Mouse (Mus musculus): ENCODE measurements around the gene Pam16.

Gene Pam16

DNA sequence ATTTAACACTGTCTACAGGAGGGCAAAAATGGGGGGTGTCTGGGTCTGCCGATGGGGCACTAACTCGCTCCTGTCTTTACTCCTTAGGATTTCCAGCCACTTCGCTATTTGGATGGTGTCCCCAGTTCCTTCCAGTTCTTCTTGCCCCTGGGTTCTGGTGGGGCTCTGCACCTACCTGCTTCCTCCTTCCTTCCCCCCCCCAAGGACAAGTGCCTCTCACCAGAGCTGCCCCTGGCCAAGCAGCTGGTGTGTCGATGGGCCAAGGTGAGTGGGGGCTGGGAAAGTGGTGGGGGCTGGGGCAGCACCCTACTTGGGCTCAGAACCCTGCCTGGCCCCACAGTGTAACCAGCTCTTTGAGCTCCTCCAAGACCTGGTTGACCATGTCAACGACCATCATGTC, 13.6 kb downstream of the Pam16 start:
- DNase-seq (ENCODE audit: low spot score in 2 of 2): no peak

DNA sequence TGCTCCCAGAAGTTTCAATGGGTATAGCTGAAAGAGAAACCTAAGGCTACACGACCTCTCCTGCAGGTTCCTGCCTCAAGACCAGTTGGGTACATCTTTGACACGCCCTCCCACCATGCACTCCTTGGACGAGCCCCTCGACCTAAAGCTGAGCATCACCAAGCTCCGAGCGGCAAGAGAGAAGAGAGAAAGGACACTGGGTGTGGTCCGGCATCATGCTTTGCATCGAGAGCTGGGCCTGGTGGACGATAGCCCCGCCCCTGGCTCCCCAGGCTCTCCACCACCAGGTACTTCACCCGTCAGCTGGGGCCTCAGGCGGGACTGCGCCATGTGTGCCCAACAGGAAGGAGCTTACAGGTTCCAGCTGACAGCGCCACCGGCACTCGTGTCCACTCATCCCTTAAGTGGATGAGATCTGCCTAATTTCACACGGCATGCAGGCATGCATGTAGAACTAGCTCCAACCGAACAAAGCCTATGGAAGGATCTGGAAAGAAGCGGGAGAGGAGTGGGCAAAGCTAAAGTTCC, 16.2 kb downstream of the Pam16 start:
- no peak for DNase-seq (ENCODE audit: low spot score in 2 of 2)

DNA sequence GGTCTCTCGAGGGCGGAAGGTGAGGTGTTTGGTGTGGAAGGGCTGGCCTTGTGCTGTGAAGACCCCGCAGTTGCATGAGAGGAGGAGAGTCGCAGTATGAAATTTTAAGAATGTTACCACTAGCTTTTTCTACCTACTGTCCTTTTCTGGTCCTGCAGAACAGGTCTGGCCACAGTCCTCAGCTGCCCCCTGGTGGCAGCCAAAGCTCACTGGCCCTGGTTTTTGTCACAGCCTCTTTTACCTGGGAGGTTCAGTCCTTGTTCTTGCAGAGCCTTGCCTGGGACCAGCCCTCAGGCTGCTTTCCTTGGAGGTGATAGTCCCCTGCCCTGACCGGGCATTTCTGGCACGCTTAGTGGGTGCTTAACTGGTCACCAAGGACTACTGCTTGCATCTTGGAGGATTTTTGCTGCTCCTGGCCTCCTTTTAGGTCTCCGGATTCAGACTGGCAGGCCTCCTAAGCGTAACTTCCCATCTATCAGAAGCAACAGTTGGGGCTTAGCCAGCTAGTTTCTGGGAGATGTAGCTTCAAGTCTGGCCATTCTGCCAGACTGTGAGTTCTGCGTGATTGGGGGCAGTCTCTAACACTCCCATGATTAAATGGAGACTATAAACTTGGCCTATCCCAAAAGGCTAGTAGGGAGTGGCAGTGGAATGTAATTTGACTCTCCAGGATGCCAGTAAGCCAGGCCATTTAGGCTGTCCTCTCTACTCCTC, 16.8 kb downstream of the Pam16 start:
- peak; percentile 71 to 76 for DNase-seq (ENCODE audit: low spot score in 2 of 2)

DNA sequence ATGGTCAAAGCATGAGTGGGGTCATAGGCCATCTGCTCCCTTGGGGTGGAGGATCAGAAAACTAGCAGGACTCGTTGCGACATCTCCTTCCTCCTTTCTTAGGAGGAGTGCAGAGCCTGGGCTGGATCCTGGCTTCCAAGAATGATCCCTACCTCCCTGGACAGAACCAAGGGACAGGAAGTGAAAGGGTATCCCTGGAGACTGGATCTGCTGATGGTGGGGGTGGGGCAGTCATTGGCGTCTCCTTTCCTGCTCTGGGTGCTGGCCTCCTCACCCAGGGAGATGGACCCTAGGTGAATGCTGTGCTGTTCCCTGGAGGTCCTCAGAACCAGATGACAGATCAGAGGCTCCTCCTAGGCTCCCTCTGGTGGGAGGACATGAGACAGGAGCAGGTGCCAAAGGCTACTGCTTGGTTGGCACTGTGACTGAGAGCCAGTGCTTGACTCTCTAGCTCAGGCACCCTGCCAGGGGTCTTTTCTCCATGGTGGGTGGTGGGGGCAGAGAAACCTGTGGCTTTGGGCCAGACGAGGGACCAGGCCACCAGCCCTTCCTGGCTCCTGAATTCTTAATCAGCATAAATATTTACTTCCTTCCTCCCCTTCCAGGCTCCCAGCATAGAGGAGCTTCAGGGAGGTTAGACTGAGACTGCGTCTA, 18.2 kb downstream of the Pam16 start:
- no peak for DNase-seq (ENCODE audit: low spot score in 2 of 2)

DNA sequence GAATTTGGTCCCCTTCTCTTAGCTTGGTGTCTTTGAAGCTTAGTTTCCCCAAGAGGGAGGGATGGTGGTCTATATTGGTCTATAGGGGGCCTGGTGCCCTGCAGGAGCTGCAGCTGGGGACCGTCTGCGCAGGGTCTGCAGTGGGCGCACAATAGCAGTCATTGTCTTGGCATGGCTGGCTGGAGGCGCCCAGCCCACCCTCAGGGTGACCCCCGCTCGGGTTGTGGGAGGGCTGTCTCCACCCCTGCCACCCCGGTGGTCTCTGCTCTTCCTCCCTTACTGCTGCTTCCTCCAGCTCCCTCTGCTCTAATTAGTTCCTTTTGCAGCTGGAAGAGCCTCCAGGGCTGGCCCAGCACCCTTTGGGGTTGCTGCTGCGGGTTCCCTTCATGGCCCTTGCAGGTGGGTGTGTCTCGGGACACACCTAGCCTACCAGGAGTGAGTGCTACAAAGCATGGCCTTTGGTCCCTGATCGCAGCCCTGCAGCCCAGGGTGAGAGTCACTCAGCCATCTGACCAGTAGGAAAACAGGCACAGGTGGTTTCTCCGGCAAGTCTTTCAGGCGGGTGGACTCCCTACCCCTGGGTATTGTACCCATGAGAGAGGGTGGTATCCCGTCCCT, 19.2 kb downstream of the Pam16 start:
- no peak for DNase-seq (ENCODE audit: low spot score in 2 of 2)

DNA sequence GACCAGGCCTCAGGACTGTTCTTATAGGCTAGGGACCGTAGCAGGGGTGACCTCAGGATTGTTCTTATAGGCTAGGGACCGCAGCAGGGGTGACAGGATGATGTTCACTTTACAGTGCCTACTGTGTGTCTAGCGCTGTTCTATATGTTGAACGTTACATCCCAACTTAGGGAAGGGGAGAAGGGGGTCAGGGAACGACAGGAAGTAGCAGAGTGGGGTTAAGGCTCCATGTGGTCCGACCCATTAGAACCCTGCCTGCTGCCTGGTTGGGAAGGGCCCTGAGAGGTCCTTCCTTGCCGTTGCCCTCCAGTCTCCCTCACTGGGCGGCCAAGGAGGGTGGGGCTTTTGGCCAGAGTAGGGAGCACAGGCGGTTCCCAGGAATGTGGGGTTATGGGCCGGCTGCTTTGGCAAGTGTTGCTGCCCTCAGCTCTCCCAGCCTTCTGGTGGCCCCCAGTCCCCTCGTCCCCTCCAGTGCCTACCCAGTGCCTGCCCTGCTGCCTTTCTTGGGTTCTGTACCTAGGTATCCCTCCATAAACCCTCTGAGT, 20.4 kb downstream of the Pam16 start:
- DNase-seq (ENCODE audit: low spot score in 2 of 2): no peak

DNA sequence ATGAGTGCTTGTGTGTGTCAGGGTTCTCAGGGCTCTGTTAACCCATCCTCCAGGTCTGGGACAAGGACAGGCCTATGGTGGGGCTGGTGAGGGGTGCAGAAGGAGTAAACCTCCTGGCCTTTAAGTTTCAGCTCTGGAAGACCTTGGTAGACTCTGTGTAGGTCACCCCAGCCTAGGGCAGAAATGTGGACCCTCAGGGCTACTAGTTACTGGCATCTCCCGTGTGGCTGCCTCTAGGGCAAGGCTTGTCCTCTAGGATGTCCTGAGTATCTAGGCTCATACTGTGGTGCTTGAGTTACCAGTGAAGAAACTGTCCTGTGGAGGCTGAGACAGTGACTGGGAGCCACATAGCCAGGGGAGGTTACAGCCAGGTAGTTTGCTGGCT, 21.3 kb downstream of the Pam16 start:
- DNase-seq (ENCODE audit: low spot score in 2 of 2): no peak

DNA sequence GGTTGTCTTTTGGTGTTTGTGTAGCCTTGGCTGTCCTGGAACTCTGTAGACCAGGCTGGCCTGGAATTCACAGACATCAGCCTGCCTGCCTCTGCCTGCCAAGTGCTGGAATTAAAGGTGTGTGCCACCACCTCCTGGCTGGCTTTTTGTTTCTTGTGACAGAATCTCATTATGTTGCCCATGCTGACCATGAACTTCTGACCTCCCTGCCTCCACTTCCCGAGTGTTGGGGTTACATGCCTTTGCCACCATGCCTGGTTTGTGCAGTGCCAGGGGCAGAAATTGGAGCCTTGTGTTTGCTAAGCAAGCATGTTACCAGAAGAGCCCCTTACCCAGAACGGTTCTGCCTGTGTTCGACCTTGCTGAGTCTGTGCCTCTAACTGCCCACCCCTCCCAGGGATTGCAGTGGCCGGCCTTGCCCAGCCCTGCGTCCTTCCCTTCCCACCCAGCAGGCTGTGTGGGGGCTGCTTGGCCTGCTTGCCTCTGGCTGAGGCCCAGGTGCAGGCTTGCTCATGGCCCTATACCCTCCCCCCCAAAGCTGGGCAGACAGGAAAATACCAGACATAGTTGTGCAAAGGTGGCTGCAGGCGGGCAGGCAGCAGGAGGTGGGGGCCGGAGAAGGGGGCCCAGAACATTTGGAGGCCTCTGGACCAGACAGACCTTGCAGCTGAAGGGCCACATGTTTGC, 21.9 kb downstream of the Pam16 start:
- DNase-seq (ENCODE audit: low spot score in 2 of 2): no peak

DNA sequence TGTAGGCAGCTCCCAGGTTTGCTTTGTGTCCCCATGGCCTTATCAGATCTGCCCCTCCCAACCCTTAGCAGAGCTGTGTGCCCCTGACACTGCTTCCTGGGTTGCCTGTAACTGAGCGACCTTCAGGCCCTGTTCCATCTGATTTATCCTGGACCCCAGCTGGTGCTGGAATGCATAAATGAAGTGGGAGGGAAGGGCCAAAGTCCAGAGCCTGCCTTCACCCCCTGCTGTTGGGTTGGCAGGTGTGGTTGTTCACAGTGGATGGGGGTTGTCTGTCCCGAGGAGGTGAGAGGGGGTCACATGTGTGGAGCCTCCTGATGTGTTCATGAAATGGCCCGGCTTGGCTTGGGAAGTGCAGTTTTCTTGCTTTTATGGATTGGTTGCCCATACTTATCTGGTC, 22.6 kb downstream of the Pam16 start:
- DNase-seq (ENCODE audit: low spot score in 2 of 2): no peak

DNA sequence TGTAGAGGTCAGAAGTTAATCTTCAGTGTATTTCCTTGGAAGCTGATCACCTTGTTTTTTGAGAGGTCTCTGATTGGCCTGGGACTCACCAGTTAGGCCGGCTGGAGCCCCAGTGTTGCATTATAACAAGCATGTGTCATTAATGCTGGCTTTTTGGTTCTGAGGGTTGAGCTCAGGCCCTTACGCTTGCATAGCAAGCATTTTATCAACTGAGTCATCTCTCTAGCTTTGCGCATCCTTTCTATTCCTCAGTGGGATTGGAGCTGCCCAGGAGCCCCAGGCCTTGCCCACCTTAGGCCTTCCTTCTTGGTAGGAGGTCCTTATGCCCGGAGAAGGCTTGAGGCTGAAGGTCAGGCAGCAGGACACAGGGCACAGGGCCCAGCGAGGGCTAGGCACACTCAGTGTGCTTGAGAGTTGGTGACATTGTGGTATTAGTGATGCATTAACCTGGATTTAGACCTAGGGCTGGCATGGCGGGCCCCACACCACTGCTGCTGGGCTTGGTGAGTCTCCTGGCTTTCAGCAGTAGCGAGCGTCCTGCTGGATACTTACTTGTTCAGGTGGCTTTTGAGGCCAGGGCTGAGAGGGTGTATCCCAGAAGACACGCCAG, 24.0 kb downstream of the Pam16 start:
- no peak for DNase-seq (ENCODE audit: low spot score in 2 of 2)

DNA sequence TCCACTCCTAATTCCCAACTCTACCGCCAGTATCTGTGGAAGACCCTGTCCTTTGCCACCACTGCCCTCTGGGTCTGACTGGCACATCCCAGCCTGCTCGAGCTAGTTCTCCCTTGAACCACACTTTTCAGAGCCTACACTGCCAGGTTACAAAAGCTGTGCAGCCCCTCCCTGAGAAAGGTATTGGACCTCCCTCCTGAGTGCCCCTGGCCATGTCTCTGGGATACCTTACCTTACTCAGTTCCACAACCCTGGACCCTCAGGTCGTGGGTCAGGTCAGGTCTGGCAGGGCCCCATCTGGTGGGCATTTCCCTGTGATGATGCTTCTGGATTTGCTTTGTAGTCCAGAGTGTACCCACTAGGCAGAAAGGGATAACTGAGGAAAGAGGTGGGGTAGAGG, 25.2 kb downstream of the Pam16 start:
- no peak for DNase-seq (ENCODE audit: low spot score in 2 of 2)

DNA sequence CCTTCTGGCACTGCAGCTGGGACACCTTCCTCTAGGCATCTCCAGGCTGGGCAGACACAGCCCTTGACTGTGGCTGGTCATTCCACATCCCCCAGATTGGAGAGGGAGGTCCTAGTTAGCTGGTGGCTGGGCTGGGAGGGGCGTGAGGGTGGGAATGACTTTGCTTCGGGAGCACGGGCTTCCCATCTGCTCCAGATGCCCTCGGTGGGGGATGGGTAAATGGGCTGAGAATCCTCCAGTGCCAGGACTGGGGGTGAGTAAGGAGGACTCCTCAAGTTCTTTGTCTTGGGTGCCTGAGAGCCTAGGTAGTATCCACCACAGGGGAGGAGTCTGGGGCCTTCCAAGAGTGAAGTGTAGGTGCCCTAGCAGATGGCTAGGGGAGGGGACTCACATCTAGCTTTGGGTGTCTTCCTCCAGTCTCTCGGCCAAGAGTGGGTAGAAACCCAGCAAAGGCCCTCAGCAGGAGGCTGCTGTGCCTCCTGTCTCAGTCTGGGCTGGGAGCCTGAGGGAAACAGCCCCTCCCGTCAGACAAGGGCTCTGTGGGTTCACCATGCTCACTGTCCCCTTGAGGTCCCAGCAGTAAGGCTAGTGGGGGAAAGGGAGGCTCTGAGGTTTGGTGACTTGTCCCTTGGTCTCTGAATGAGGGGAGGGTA, 25.8 kb downstream of the Pam16 start:
- no peak for DNase-seq (ENCODE audit: low spot score in 2 of 2)

DNA sequence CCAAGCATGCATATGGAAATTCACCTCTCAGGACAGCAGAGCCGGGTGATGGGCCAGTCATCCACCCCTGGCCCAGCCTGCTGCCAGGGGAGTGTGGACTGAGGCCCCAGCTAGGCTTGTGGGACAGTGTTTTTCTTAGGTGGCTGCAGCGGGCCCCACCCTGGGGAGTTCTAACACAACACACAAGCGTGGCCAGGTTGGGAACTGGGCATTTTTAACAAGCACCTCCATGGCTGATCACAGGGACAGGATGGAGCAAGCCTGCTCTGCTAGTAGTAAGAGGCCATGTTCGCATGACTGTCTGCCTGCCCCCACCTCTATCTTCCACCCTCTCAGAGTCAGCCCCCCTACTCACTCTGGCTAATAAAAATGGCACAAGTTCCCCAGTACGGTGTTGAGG, 26.7 kb downstream of the Pam16 start:
- DNase-seq (ENCODE audit: low spot score in 2 of 2): no peak

DNA sequence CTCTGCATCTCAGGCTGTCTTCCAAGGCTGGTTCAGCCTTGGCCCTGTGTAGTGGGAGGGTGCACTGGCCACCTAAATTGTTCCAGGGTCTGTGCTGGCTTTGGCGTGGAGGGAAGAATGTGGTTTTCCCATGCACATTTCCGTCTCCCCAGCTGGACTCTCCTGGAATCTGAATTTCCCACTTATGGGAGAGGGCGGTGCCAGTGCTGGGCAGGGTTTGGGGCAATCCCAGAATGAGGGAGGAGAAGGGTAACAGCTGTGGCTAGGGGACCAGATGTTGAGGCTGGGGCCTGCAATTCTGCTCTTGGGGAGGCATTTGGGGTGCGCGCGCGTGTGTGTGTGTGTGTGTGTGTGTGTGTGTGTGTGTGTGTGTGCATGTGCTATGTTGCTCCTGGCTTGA, 27.5 kb downstream of the Pam16 start:
- DNase-seq (ENCODE audit: low spot score in 2 of 2): no peak

DNA sequence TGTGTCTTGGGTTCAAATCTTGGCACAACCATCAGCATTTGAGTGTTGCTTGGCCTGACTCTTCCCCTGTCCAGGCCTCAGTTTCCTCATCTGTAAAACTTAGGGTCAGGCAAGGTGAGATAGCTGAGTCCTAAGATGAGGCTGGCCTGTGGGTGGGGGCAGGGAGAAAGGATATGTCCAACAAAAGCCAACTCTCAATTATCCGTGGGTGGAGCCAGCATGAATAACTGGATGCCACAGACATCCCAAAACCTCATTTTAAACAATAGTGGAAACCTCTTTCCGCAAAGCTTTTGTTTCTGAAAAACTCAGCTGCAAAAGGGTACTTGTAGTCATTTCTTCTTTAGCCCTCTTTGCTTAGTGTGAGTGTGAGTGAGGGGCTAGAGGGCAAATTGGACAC, 28.0 kb downstream of the Pam16 start:
- DNase-seq (ENCODE audit: low spot score in 2 of 2): no peak

DNA sequence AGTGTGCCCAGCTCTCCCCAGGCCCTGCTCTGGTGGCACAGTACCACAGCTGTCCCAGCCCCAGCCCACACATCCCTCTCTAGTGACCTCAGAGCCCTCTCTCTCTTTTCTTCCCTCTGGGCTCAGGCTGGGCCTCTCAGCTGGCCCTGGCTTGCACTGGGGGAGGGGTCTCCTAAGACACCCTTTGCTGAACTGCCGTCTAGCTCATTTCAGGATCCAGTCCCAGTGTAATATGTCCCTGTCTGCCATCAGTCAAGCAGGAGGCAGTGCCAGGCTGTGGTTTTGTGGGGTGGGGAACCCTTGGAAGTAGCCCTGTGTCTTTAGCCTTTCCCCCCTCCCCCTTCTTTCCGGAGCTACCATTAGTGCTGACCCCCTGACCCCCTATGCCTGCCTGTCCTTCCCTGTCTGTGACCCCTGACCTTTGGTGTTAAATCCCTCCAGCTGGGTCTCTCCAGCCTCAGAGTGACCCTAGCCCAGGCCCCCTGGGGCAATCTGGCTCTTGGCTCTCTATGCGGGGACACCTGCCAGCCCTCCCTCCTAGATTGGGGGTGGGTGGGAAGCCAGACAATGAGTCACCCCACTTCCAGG, 28.6 kb downstream of the Pam16 start:
- DNase-seq (ENCODE audit: low spot score in 2 of 2): no peak

DNA sequence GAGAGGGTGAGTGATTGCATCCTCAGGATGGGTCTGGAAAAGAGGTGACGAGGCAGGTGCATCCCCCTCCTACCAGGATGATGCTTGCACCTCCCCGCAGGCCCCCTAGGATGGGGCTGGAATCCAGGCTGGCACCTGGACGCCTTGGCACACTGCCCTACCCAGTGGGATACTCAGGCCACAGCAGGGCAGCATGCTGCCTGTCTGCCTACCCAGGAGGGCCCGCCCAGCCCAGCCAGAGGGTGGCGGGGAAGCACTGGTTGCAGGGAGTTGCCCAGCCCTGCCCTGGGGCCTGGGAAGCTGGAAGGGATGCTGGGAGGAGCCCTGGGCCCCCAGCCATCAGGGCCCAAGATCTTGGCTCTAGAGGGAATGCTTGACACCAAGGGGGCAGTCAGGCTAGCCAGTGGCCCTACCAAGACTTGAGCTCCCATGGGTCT, 29.2 kb downstream of the Pam16 start:
- DNase-seq (ENCODE audit: low spot score in 2 of 2): no peak

DNA sequence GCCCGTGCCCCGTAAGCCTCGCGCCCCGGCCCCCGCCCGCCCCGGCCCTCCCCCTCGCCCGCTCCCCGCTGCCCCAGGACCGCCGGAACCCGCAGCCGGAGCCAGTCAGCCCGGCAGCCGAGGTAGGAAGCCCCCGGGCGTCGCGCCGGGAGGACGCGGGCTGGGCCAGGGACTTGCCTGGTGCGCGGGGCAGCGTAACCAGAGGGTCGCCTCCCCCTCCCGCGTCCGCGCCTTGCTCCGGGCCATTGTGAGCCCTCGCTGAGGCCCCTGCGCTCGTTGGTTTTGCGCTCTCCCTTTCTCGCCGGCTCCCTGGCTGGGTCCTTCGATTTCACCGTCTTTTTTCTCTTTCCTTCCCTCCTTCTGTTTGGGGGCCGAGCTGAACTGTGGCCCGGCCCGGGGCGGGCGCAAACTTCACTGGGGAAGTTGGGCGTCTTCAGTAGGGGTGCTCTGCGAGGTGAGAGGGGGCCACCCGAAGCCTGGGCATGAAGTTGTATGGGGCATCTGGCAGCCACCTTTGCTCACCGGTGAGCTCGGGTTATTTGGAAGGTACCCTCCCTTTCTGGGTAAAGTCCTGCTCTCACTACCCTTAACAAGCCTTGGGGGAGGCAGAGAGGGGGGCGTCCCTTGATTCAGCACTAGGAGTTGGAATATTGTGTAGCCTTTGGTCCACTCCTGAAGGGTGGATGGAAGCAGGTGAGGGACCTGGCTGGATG, 29.8 kb downstream of the Pam16 start:
- no peak for DNase-seq (ENCODE audit: low spot score in 2 of 2)

DNA sequence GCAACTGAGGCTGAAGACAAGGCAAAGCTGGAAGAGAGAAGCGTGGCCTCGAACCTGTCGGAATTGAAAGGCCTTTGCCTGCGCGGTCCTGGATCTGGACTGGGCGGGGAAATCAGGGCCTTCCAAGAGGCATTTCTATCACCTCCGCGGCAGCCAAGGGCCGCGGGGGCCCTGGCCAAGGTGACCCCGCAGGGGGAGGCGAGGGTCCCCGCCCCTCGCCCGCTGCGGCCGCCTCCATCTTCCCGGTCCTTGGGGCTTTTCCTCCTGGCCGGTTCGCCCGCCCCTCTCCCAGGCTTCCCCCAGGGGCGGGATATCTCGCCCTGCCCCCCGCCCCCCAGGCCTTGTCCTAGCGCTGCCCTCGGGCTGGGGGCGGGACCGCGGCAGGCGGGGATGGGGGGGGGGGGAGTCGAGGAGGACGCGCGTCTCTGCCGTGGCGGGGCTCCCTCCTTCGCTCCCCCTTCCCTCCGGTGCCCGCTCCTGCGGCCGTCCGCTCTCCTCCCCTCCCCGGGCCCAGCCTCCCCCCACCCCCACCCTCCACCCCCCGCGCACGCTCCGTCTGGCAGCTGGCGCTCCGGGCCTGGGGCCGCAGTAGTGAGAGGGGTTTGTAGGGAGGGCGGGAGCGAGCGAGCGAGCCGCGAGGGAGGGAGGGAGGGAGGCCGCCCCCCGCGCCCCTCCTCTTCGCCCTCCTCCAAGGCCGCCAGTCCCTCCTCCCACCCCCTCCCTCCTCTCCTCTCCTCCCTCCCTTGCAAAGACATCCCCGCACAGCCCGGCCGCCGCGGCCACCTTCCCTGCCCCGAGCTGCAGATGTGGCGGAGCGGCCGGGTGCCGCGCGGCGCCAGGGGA, 30.6 kb downstream of the Pam16 start, which contains the start of gene Glis2:
Gene Glis2, plus strand, starts transcription at position 743 of the 843 bp plus-strand sequence.
- DNase-seq (ENCODE audit: low spot score in 2 of 2): no peak

All from frontal cortex, postnatal 14 days (tissue).